Comparison of ENCODE assay signal across 15 mouse cellular contexts in genomic region chr11:95843421-95843950, GRCm38 (mm10). TPM values are rescaled to one million over a fixed set of nuclear protein-coding genes. Genes with fewer than 3 reads are reported as not detected.
DNase-seq lines count a peak whose midpoint lies in the region; ATAC-seq and TF ChIP-seq lines count a peak whose summit lies in the region.
"Had no signal": no experiment of that assay in that cellular context is flagged by ENCODE, and none has a peak within 500 bp of the region (broad histone marks: within the 10 kb centered on the region; RNA-seq: fewer than 3 reads in every experiment).

No protein-coding gene starts in this region.

- peak overlapping the region; percentile 88 for H3K27ac ChIP-seq in kidney, adult 2 months (ENCODE audit: insufficient read depth, low read depth, low read length)
- H3K27ac ChIP-seq in CH12.LX (ENCODE audit: insufficient read depth, low read depth): no peak overlapping the region
- H3K27ac ChIP-seq in liver, embryonic 16.5 days (ENCODE audit: low read length): peak overlapping the region; percentile 49; the same call in 1 of the 2 replicates
- no peak overlapping the region for H3K27ac ChIP-seq in layer of hippocampus, adult 2 months
- no peak overlapping the region for H3K27ac ChIP-seq in forebrain, embryonic 12.5 days
- H3K27ac ChIP-seq: embryonic facial prominence, embryonic 13.5 days; hindbrain, embryonic 14.5 days; left cerebral cortex, adult 2 months; midbrain, embryonic 12.5 days; neural tube, embryonic 13.5 days had no signal

- H3K9ac ChIP-seq in CH12.LX (ENCODE audit: insufficient read depth, low read depth): peak overlapping the region; percentile 76; the same call in 1 of the 2 replicates
- no peak overlapping the region for H3K9ac ChIP-seq in liver, embryonic 16.5 days (ENCODE audit: low read depth, low read length)
- H3K9ac ChIP-seq in forebrain, embryonic 12.5 days: no peak overlapping the region
- H3K9ac ChIP-seq: embryonic facial prominence, embryonic 13.5 days; hindbrain, embryonic 14.5 days; midbrain, embryonic 12.5 days; neural tube, embryonic 13.5 days had no signal

- H3K36me3 ChIP-seq in kidney, adult 2 months (ENCODE audit: control insufficient read depth, insufficient read depth, low read length): no peaks in the 10 kb centered on the region
- H3K36me3 ChIP-seq in CH12.LX (replicated peaks in 1 of 2; ENCODE audit: control insufficient read depth in 1 of 2, insufficient read depth in 1 of 2, low read length in 1 of 2): peaks cover 10 to 11% of the 10 kb centered on the region in 2 experiments
- no peaks in the 10 kb centered on the region for H3K36me3 ChIP-seq in liver, embryonic 16.5 days (ENCODE audit: control insufficient read depth, insufficient read depth)
- H3K36me3 ChIP-seq in forebrain, embryonic 12.5 days (replicated peaks): no peaks in the 10 kb centered on the region
- H3K36me3 ChIP-seq: embryonic facial prominence, embryonic 13.5 days; midbrain, embryonic 12.5 days; neural tube, embryonic 13.5 days had no signal

- WGBS in kidney, adult 2 months: 59% methylated on average over 6 of the region's 6 CpGs
- WGBS in liver, embryonic 16.5 days (ENCODE audit: insufficient replicate concordance): 36% methylated on average over 6 of the region's 6 CpGs
- WGBS in forebrain, embryonic 12.5 days: 61% methylated on average over 6 of the region's 6 CpGs

- H3K9me3 ChIP-seq in CH12.LX (replicated peaks; ENCODE audit: low read length): peaks cover 4% of the 10 kb centered on the region
- H3K9me3 ChIP-seq in liver, embryonic 16.5 days (replicated peaks; ENCODE audit: control insufficient read depth, low read length): no peaks in the 10 kb centered on the region
- H3K9me3 ChIP-seq in forebrain, embryonic 12.5 days: no peaks in the 10 kb centered on the region
- H3K9me3 ChIP-seq: embryonic facial prominence, embryonic 13.5 days; midbrain, embryonic 12.5 days; neural tube, embryonic 13.5 days had no signal

- no peaks in the 10 kb centered on the region for H3K27me3 ChIP-seq in kidney, adult 2 months (replicated peaks; ENCODE audit: control insufficient read depth, insufficient read depth, low read length)
- no peaks in the 10 kb centered on the region for H3K27me3 ChIP-seq in CH12.LX (replicated peaks)
- no peaks in the 10 kb centered on the region for H3K27me3 ChIP-seq in liver, embryonic 16.5 days (ENCODE audit: control insufficient read depth, insufficient read depth, low read depth, low read length)
- H3K27me3 ChIP-seq in forebrain, embryonic 12.5 days: peaks cover 26% of the 10 kb centered on the region

- peak overlapping the region; percentile 59 for H3K4me2 ChIP-seq in CH12.LX (ENCODE audit: insufficient read depth, low read depth, poor library complexity, severe bottlenecking)
- peak overlapping the region; percentile 5; the same call in 1 of the 2 replicates for H3K4me2 ChIP-seq in liver, embryonic 16.5 days (ENCODE audit: low read depth, low read length)
- H3K4me2 ChIP-seq in forebrain, embryonic 12.5 days: no peak overlapping the region
- H3K4me2 ChIP-seq: embryonic facial prominence, embryonic 13.5 days; hindbrain, embryonic 14.5 days; midbrain, embryonic 12.5 days; neural tube, embryonic 13.5 days had no signal

- in situ Hi-C loops in CH12.LX (cut with MboI; ENCODE audit: low pct_ligation_motif_present, low pct_unique_long_range_greater_than_20kb, low sequenced_read_pairs): no loop called here

- TF ChIP-seq POLR2A in kidney, adult 2 months (IDR thresholded peaks at IDR 0.05; ENCODE audit: low read depth, low read length): no peak
- 0 out of 2 replicates have a peak, but pooled peaks have one; percentile 7 for TF ChIP-seq POLR2A in CH12.LX (IDR thresholded peaks at IDR 0.05; ENCODE audit: low read depth, low read length)

- TF ChIP-seq RAD21 in CH12.LX (IDR thresholded peaks at IDR 0.05; ENCODE audit: low read depth, low read length): no peak

- TF ChIP-seq EP300 in CH12.LX (IDR thresholded peaks at IDR 0.05; ENCODE audit: low read length): no peak

- no peaks in the 10 kb centered on the region for H3K4me1 ChIP-seq in kidney, adult 2 months (ENCODE audit: control insufficient read depth, insufficient read depth, low read length)
- H3K4me1 ChIP-seq in CH12.LX (ENCODE audit: control insufficient read depth in 1 of 2, insufficient read depth in 2 of 2): peaks cover 35 to 62% of the 10 kb centered on the region in 2 experiments
- peaks cover 19% of the 10 kb centered on the region for H3K4me1 ChIP-seq in liver, embryonic 16.5 days (ENCODE audit: control insufficient read depth, low read depth, low read length)
- peaks cover 5% of the 10 kb centered on the region; the same call in 1 of the 2 replicates for H3K4me1 ChIP-seq in forebrain, embryonic 12.5 days

- intact Hi-C loops in gastrocnemius, postnatal 36 days (cut with DNase I): no loop called here

- H3K79me2 ChIP-seq in CH12.LX (replicated peaks; ENCODE audit: control insufficient read depth, extremely low read depth, insufficient read depth, poor library complexity, severe bottlenecking): peaks cover 22% of the 10 kb centered on the region

- no peak for ATAC-seq in liver, embryonic 16.5 days (ENCODE audit: low read depth)
- no peak for ATAC-seq in forebrain, embryonic 12.5 days (ENCODE audit: low FRiP score)

- dilution Hi-C loops in CH12.LX (cut with MboI; ENCODE audit: extremely low pct_ligation_motif_present, extremely low pct_unique_long_range_greater_than_20kb, low sequenced_read_pairs): no loop called here

- H3K4me3 ChIP-seq in kidney, adult 2 months (ENCODE audit: insufficient read depth, low read depth, low read length): peak overlapping the region; percentile 33
- H3K4me3 ChIP-seq in CH12.LX (replicated peaks in 1 of 3; ENCODE audit: low read depth in 2 of 3, low read length in 2 of 3, poor library complexity in 1 of 3): peak overlapping the region; percentile 67 to 98 (median 77)
- peak overlapping the region; percentile 14 for H3K4me3 ChIP-seq in liver, embryonic 16.5 days (ENCODE audit: low read depth, low read length)
- H3K4me3 ChIP-seq in layer of hippocampus, adult 2 months: no peak overlapping the region
- H3K4me3 ChIP-seq in forebrain, embryonic 12.5 days (replicated peaks): no peak overlapping the region
- H3K4me3 ChIP-seq: embryonic facial prominence, embryonic 13.5 days; left cerebral cortex, adult 2 months; midbrain, embryonic 12.5 days; neural tube, embryonic 13.5 days had no signal

- DNase-seq in kidney, adult 2 months: peak; percentile 32
- no peak for DNase-seq in kidney, adult 18-20 months
- DNase-seq in CH12.LX (ENCODE audit: extremely low read depth): no peak
- peak; percentile 29 for DNase-seq in ZHBTc4 (ENCODE audit: low read depth, low spot score)
- no peak for DNase-seq in layer of hippocampus, adult 2 months (ENCODE audit: low spot score in 2 of 2)
- DNase-seq in gastrocnemius, postnatal 36 days: no peak
- DNase-seq: cerebellum, adult 8-10 months; spleen, adult 18-20 months had no signal

- TF ChIP-seq CTCF in kidney, adult 2 months (conservative IDR thresholded peaks at IDR 0.05; ENCODE audit: insufficient read depth, insufficient read length, low read depth, low read length): no peak
- TF ChIP-seq CTCF in CH12.LX (conservative IDR thresholded peaks at IDR 0.05 in 1 of 2, IDR thresholded peaks at IDR 0.05 in 1 of 2; ENCODE audit: low read depth in 2 of 2, low read length in 2 of 2): no peak
- TF ChIP-seq CTCF in layer of hippocampus, adult 2 months (conservative IDR thresholded peaks at IDR 0.05): no peak

TF ChIP-seq in CH12.LX, 34 proteins besides CTCF, POLR2A, EP300 and RAD21:
- TF ChIP-seq ZMIZ1 (IDR thresholded peaks at IDR 0.05; ENCODE audit: low read depth, low read length): 0 out of 2 replicates have a peak, but pooled peaks have one; percentile 41
- TF ChIP-seq JUN (IDR thresholded peaks at IDR 0.05; ENCODE audit: insufficient read depth, low read depth, low read length): no peak

RNA-seq across cellular contexts. Expression of gene Abi3, which starts 1.2 kb away (rescaled TPM):
- 21.8 and 25.0 TPM in 2 replicates for polyA plus RNA-seq in kidney, adult 2 months (2012; rRNA removed)
- 31.4 and 33.5 TPM in 2 replicates for total RNA-seq in CH12.LX (2012; rRNA removed)
- 24.4 and 25.9 TPM in 2 replicates for total RNA-seq in CH12.LX (2014; rRNA removed)
- polyA plus RNA-seq in CH12.LX (2012; ENCODE audit: insufficient read length, low read depth): 54.9 and 74.5 TPM in 2 replicates
- polyA plus RNA-seq in liver, embryonic 16.5 days (2015; fragmentation: Nextera tagmentation; extraction: Ambion mirVana): 5.3 and 7.6 TPM in 2 replicates
- 1 to 10 TPM; 3.3 to 6.8 TPM for total RNA-seq in layer of hippocampus, adult 2 months (2021)
- 1 to 10 TPM; 2.8 to 3.6 TPM for total RNA-seq in gastrocnemius, postnatal 36 days (2021)
- polyA plus RNA-seq in forebrain, embryonic 12.5 days (2016; fragmentation: Nextera tagmentation; extraction: Ambion mirVana): 2.4 TPM in 2 replicates

RNA-seq across cellular contexts. Expression of gene Gngt2, which starts 6.5 kb away (rescaled TPM):
- 8.0 and 10.3 TPM in 2 replicates for polyA plus RNA-seq in kidney, adult 2 months (2012; rRNA removed)
- total RNA-seq in CH12.LX (2012; rRNA removed): 133 and 143 TPM in 2 replicates
- total RNA-seq in CH12.LX (2014; rRNA removed): 157 and 162 TPM in 2 replicates
- polyA plus RNA-seq in CH12.LX (2012; ENCODE audit: insufficient read length, low read depth): 136 and 140 TPM in 2 replicates
- polyA plus RNA-seq in liver, embryonic 16.5 days (2015; fragmentation: Nextera tagmentation; extraction: Ambion mirVana): 21.1 and 23.2 TPM in 2 replicates
- total RNA-seq in layer of hippocampus, adult 2 months (2021): 1 to 10 TPM; 2.6 to 4.5 TPM
- 1 to 10 TPM; 4.2 to 5.5 TPM for total RNA-seq in gastrocnemius, postnatal 36 days (2021)
- polyA plus RNA-seq in forebrain, embryonic 12.5 days (2016; fragmentation: Nextera tagmentation; extraction: Ambion mirVana): 3.2 and 3.7 TPM in 2 replicates

RNA-seq across cellular contexts. Expression of gene Phospho1, which starts 19.2 kb away (rescaled TPM):
- polyA plus RNA-seq in kidney, adult 2 months (2012; rRNA removed): 26.4 and 46.5 TPM in 2 replicates
- total RNA-seq in CH12.LX (2012; rRNA removed) (0.46 and 1.3 TPM in 2 replicates), CH12.LX (2014; rRNA removed) (not detected in 2 replicates)
- polyA plus RNA-seq in CH12.LX (2012; ENCODE audit: insufficient read length, low read depth): 0.97 and 6.0 TPM in 2 replicates
- polyA plus RNA-seq in liver, embryonic 16.5 days (2015; fragmentation: Nextera tagmentation; extraction: Ambion mirVana): 6.5 and 7.7 TPM in 2 replicates
- total RNA-seq in layer of hippocampus, adult 2 months (2021): 10 to 100 TPM; 48.8 to 63.0 TPM
- 100 to 1,000 TPM; 287 to 314 TPM for total RNA-seq in gastrocnemius, postnatal 36 days (2021)
- polyA plus RNA-seq in forebrain, embryonic 12.5 days (2016; fragmentation: Nextera tagmentation; extraction: Ambion mirVana): not detected in 2 replicates
- polyA plus RNA-seq: midbrain, embryonic 12.5 days; neural tube, embryonic 13.5 days had no signal

Comparison
In these comparisons a context has a peak if more than half of its experiments do, and no peak if none do; other contexts are left out.
1. DNase-seq: peak in kidney, adult 2 months (single experiment) and ZHBTc4 (single experiment); none in kidney, adult 18-20 months (single experiment), CH12.LX (single experiment), layer of hippocampus, adult 2 months (0 of 2) and gastrocnemius, postnatal 36 days (0 of 2).
2. H3K27ac ChIP-seq: peak in kidney, adult 2 months (single experiment) and liver, embryonic 16.5 days (single experiment); none in CH12.LX (single experiment), layer of hippocampus, adult 2 months (single experiment) and forebrain, embryonic 12.5 days (single experiment).
3. H3K4me3 ChIP-seq: peak in kidney, adult 2 months (single experiment), CH12.LX (3 of 3) and liver, embryonic 16.5 days (single experiment); none in layer of hippocampus, adult 2 months (single experiment) and forebrain, embryonic 12.5 days (single experiment).